Mouse (Mus musculus) olfactory bulb, adult 2 months (tissue): ENCODE measurements at regions not wholly inside any gene's neighbourhood (a gene's known extent, or its start where the extent isn't known, plus 50 kb on each side); places are given as distances from the start of the nearest gene placed in this dataset.

ENCODE experiments used
- H3K27ac ChIP-seq: fragments of 200-500 bp; 2 replicates; pipeline ENCODE4 v1.5.1; 2012; ENCODE audit warnings: low read depth, low read length; ENCODE audit not compliant: insufficient read depth
- H3K4me1 ChIP-seq: fragments of 200-500 bp; 2 replicates; pipeline ENCODE4 v1.6.1; 2012; ENCODE audit warnings: low read length; ENCODE audit not compliant: control insufficient read depth, insufficient read depth
- H3K4me3 ChIP-seq: fragments of 200-500 bp; 2 replicates; pipeline ENCODE4 v1.5.1; 2012; ENCODE audit warnings: mild to moderate bottlenecking, low read depth, low read length, moderate library complexity; ENCODE audit not compliant: insufficient read depth
- CTCF ChIP-seq: fragments of 200-500 bp; IDR thresholded peaks from 2 replicates; pipeline ENCODE4 v1.5.1; 2012; ENCODE audit warnings: low read depth, mild to moderate bottlenecking, low read length, moderate library complexity; ENCODE audit not compliant: insufficient read depth
- POLR2A ChIP-seq: fragments of 200-500 bp; IDR thresholded peaks from 2 replicates; pipeline ENCODE4 v1.6.1; 2012; ENCODE audit warnings: mild to moderate bottlenecking, low read depth, low read length, moderate library complexity; ENCODE audit not compliant: insufficient read depth
- WGBS: fragments of 180-500 bp; shearing (Covaris S2); methylation state at CpG from one replicate; pipeline ENCODE4 v1.1.7; 2018; 5-methylcytosine and 5-hydroxymethylcytosine counted together

GRCm38 (mm10) chr12:112337443-112337842, 151.8 kb upstream of the A530016L24Rik start:
- no peak overlapping the region for H3K4me3 ChIP-seq
- peaks cover 61% of the 10 kb centered on the region for H3K4me1 ChIP-seq
- no peak overlapping the region for H3K27ac ChIP-seq
- no peak for TF ChIP-seq POLR2A
- TF ChIP-seq CTCF, result no peak
- 51% methylated on average over 11 of the region's 11 CpGs for WGBS

GRCm38 (mm10) chr12:112338976-112339375, 150.3 kb upstream of the A530016L24Rik start:
- TF ChIP-seq CTCF, result no peak
- TF ChIP-seq POLR2A, result no peak
- Histone ChIP-seq H3K4me1 (peaks cover 49% of the 10 kb centered on the region), H3K27ac (no peak overlapping the region), H3K4me3 (no peak overlapping the region)
- 78% methylated on average over 15 of the region's 15 CpGs for WGBS

GRCm38 (mm10) chr12:112339481-112340179, 149.6 kb upstream of the A530016L24Rik start:
- no peak for TF ChIP-seq POLR2A
- no peak for TF ChIP-seq CTCF
- Histone ChIP-seq H3K4me1 (peaks cover 43% of the 10 kb centered on the region), H3K27ac (no peak overlapping the region), H3K4me3 (no peak overlapping the region)
- whole genome bisulfite sequencing, result 70% methylated on average over 11 of the region's 11 CpGs

- Histone ChIP-seq H3K4me1 (peaks cover 41% of the 10 kb centered on the region), H3K27ac (no peak overlapping the region), H3K4me3 (no peak overlapping the region)
- TF ChIP-seq CTCF (no peak), POLR2A (no peak)
- WGBS, result 33% methylated on average over 5 of the region's 5 CpGs
Observed at GRCm38 (mm10) chr12:112340248-112340647, 149.0 kb upstream of the A530016L24Rik start.

GRCm38 (mm10) chr12:112341726-112342469, 147.3 kb upstream of the A530016L24Rik start:
- Histone ChIP-seq H3K4me3 (no peak overlapping the region), H3K27ac (no peak overlapping the region), H3K4me1 (peaks cover 29% of the 10 kb centered on the region)
- 93% methylated on average over 8 of the region's 8 CpGs for WGBS
- no peak for TF ChIP-seq POLR2A
- TF ChIP-seq CTCF, result no peak

GRCm38 (mm10) chr12:112343064-112343463, 146.2 kb upstream of the A530016L24Rik start:
- H3K27ac ChIP-seq, result no peak overlapping the region
- WGBS, result 97% methylated on average over 3 of the region's 3 CpGs
- no peak for TF ChIP-seq POLR2A
- no peak for TF ChIP-seq CTCF
- H3K4me3 ChIP-seq, result no peak overlapping the region
- peaks cover 19% of the 10 kb centered on the region for H3K4me1 ChIP-seq

GRCm38 (mm10) chr12:112344285-112344684, 145.0 kb upstream of the A530016L24Rik start:
- Histone ChIP-seq H3K4me3 (no peak overlapping the region), H3K4me1 (peaks cover 15% of the 10 kb centered on the region), H3K27ac (no peak overlapping the region)
- whole genome bisulfite sequencing, result 79% methylated on average over 10 of the region's 10 CpGs
- TF ChIP-seq CTCF, result no peak
- no peak for TF ChIP-seq POLR2A

- WGBS, result 69% methylated on average over 5 of the region's 5 CpGs
- no peak for TF ChIP-seq POLR2A
- no peak for TF ChIP-seq CTCF
- no peak overlapping the region for H3K27ac ChIP-seq
- no peak overlapping the region for H3K4me3 ChIP-seq
- H3K4me1 ChIP-seq, result peaks cover under 1% of the 10 kb centered on the region; the same call in 1 of the 2 replicates
Observed at GRCm38 (mm10) chr12:112345797-112346196, 143.5 kb upstream of the A530016L24Rik start.

- no peaks in the 10 kb centered on the region for H3K4me1 ChIP-seq
- no peak overlapping the region for H3K4me3 ChIP-seq
- TF ChIP-seq CTCF (no peak), POLR2A (no peak)
- no peak overlapping the region for H3K27ac ChIP-seq
- 96% methylated on average over 9 of the region's 9 CpGs for WGBS
Observed at GRCm38 (mm10) chr12:112348116-112348515, 141.1 kb upstream of the A530016L24Rik start.

GRCm38 (mm10) chr12:112349676-112350318, 139.5 kb upstream of the A530016L24Rik start:
- Histone ChIP-seq H3K4me1 (no peaks in the 10 kb centered on the region), H3K27ac (no peak overlapping the region), H3K4me3 (no peak overlapping the region)
- 55% methylated on average over 17 of the region's 17 CpGs for WGBS
- TF ChIP-seq CTCF, result no peak
- TF ChIP-seq POLR2A, result no peak
